Mouse (Mus musculus) forebrain, embryonic 15.5 days (tissue): ENCODE results near the gene Parvb. TPM values are rescaled to one million over a fixed set of nuclear protein-coding genes. Genes with fewer than 3 reads are reported as not detected.
A peak's percentile ranks its signal among the peaks of the same experiment; 100 is the strongest.

Source experiments
- ATAC-seq: fragments of 200-750 bp; cut with Nextera tagmentation; replicated peaks from 2 replicates; pipeline ENCODE4 v1.8.0; 2017; ENCODE audit warnings: mild to moderate bottlenecking, moderate TSS enrichment, moderate library complexity
- H3K27ac ChIP-seq: fragments of 300-500 bp; sonication (generic); replicated peaks from 2 replicates; pipeline ENCODE4 v1.5.1; 2015; ENCODE audit warnings: mild to moderate bottlenecking, inconsistent platforms
- H3K27me3 ChIP-seq: fragments of 300-500 bp; sonication (generic); 2 replicates; pipeline ENCODE4 v1.6.1; 2015; ENCODE audit warnings: inconsistent platforms
- H3K36me3 ChIP-seq: fragments of 300-500 bp; sonication (generic); 2 replicates; pipeline ENCODE4 v1.6.1; 2015; ENCODE audit warnings: mild to moderate bottlenecking, inconsistent platforms
- H3K4me1 ChIP-seq: fragments of 300-500 bp; sonication (generic); 2 replicates; pipeline ENCODE4 v1.6.1; 2015; ENCODE audit warnings: inconsistent platforms
- H3K4me2 ChIP-seq: fragments of 300-500 bp; sonication (generic); replicated peaks from 2 replicates; pipeline ENCODE4 v1.6.1; 2015; ENCODE audit warnings: mild to moderate bottlenecking, inconsistent platforms
- H3K4me3 ChIP-seq: fragments of 300-500 bp; sonication (generic); 2 replicates; pipeline ENCODE4 v1.5.1; 2015; ENCODE audit warnings: mild to moderate bottlenecking, inconsistent platforms
- H3K9ac ChIP-seq: fragments of 300-500 bp; sonication (generic); replicated peaks from 2 replicates; pipeline ENCODE4 v1.6.1; 2015; ENCODE audit warnings: mild to moderate bottlenecking, inconsistent platforms
- H3K9me3 ChIP-seq: fragments of 300-500 bp; sonication (generic); 2 replicates; pipeline ENCODE4 v1.6.1; 2016; ENCODE audit warnings: inconsistent platforms
- whole genome bisulfite sequencing: fragments of 180-500 bp; shearing (Covaris S2); methylation state at CpG from one replicate; pipeline ENCODE4 v1.1.7; 2015; ENCODE audit warnings: mixed read lengths; 5-methylcytosine and 5-hydroxymethylcytosine counted together
- polyA plus RNA-seq: library from polyadenylated mRNA; unstranded; fragments of >200 nt; fragmentation: Nextera tagmentation; extraction: Ambion mirVana; gene quantifications from 2 replicates; pipeline ENCODE4 v1.2.1, GENCODE M21; 2015

The Parvb gene
- polyA plus RNA-seq, 1 experiment from 2014 or later = 3.8 TPM

DNA sequence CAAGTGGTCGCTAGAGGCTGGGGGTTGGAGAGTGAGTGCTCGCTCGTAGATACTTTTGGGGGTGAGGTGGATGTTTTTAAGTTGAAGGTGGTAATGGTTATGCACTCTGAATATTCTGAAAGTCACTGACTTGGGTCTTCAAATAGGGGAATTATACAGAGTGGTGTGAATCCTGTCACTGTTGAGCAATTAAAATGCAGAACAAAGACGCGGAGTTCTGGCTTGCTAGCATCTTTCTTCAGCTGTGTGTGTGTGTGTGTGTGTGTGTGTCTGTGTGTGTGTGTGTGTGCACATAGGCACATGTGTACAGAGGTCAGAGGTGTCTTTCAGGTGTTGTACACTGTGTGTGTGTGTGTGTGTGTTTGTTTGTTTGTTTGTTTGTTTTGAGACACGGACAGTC, 14.4 kb downstream of the Parvb start:
- Histone ChIP-seq H3K4me2 (no peak overlapping the region), H3K4me3 (no peak overlapping the region), H3K36me3 (no peaks in the 10 kb centered on the region), H3K9ac (no peak overlapping the region), H3K4me1 (peaks cover 13% of the 10 kb centered on the region), H3K9me3 (no peaks in the 10 kb centered on the region), H3K27me3 (no peaks in the 10 kb centered on the region), H3K27ac (peak overlapping the region; percentile 74)
- ATAC-seq = no peak
- 83% methylated on average over 6 of the region's 6 CpGs for WGBS

DNA sequence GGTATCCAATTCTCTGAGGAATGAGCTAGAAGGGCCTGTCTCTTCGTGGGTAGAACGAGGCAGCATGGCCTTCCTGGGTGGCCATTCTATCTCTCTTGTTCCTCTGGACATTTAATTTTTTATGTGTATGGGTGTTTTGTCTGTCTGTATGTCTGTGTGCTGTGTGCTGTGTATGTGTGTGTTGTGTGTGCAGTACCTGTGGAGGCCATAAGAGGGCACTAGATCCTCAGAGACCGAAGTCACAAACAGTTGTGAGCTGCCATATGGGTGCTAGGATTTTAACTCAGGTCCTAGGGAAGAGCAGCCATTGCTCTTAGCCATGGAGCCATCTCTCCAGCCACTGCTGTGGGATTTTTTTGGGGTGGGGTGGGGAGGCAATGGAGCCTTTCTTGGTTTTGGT, 15.5 kb downstream of the Parvb start:
- Histone ChIP-seq H3K36me3 (no peaks in the 10 kb centered on the region), H3K27ac (no peak overlapping the region), H3K4me1 (peaks cover 13% of the 10 kb centered on the region), H3K4me2 (no peak overlapping the region), H3K9ac (no peak overlapping the region), H3K4me3 (no peak overlapping the region), H3K9me3 (no peaks in the 10 kb centered on the region), H3K27me3 (no peaks in the 10 kb centered on the region)
- ATAC-seq = no peak
- WGBS = 96% methylated on average over 3 of the region's 3 CpGs

DNA sequence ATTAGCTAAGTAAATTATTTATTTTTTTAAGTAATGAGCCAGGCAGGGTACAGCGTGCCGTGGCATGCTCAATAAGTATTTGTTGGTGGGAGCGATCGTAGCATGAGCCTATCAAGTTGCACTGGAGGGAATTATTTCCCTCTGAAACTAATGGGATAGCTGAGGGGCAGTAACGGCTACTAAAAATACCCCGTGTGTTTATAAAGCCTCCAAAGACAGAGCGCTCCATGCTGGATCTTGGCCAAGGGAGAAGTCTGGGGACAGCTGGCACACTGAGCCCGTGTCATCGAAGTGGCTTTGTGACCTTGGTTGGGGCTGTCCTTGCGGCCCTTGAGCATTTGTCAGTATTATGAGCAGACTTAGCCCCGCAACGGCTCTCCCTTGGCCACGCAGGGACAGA, 19.4 kb downstream of the Parvb start:
- no peak overlapping the region for H3K27ac ChIP-seq
- no peaks in the 10 kb centered on the region for H3K27me3 ChIP-seq
- no peaks in the 10 kb centered on the region for H3K9me3 ChIP-seq
- no peak for ATAC-seq
- H3K36me3 ChIP-seq = no peaks in the 10 kb centered on the region
- no peak overlapping the region for H3K4me2 ChIP-seq
- H3K4me1 ChIP-seq = peaks cover 12% of the 10 kb centered on the region; the same call in 1 of the 2 replicates
- no peak overlapping the region for H3K9ac ChIP-seq
- WGBS = 41% methylated on average over 13 of the region's 13 CpGs
- no peak overlapping the region for H3K4me3 ChIP-seq

DNA sequence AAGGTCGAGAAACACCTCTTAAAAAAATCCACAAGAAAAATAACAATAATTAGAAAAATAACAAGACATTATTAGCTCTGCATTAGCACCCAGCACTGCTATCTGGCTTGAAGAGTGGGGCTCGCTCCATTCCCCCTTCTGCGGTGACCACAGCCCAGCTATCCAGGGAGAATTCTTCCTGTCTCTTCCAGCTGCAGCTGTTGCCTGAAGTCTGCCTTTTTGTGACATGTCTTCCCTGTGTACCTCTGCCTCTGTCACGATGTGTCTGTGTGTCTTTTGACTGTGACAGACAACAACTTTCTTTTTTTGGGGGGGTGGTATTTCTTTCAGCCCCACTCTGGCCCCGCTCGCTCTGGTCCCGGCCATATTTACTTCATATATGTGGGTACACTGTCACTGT, 20.8 kb downstream of the Parvb start:
- WGBS = 94% methylated on average over 7 of the region's 7 CpGs

DNA sequence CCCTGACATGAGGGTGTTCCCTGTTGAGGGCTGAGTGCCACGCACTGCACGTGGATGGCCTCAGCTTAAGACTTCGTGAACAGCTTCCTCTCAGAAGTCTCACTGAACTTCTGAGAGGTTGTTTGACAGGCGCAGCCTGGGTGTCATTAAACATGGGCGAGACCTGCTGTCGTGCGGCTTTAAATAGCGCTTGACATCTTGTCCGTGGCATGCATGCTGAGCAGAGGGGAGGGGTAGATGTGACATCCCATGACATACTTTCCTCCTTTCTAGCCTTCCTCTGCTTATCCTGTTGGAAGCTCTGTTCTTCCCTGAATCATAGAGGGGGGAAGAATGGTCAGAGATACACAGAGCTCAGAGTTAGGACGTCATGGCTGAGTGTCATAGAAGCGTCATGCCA, 21.9 kb downstream of the Parvb start:
- no peaks in the 10 kb centered on the region for H3K27me3 ChIP-seq
- peaks cover 20% of the 10 kb centered on the region for H3K4me1 ChIP-seq
- H3K4me3 ChIP-seq = no peak overlapping the region
- no peak overlapping the region for H3K27ac ChIP-seq
- H3K4me2 ChIP-seq = no peak overlapping the region
- no peak overlapping the region for H3K9ac ChIP-seq
- WGBS = 65% methylated on average over 11 of the region's 11 CpGs
- no peaks in the 10 kb centered on the region for H3K36me3 ChIP-seq
- ATAC-seq = no peak
- no peaks in the 10 kb centered on the region for H3K9me3 ChIP-seq

More for the DNA sequence above, 20.8 kb downstream of the Parvb start:
- peaks cover 20% of the 10 kb centered on the region for H3K4me1 ChIP-seq
- no peak for ATAC-seq
- H3K36me3 ChIP-seq = no peaks in the 10 kb centered on the region
- H3K4me2 ChIP-seq = no peak overlapping the region
- no peaks in the 10 kb centered on the region for H3K9me3 ChIP-seq
- no peak overlapping the region for H3K4me3 ChIP-seq
- H3K27ac ChIP-seq = no peak overlapping the region
- H3K27me3 ChIP-seq = no peaks in the 10 kb centered on the region
- no peak overlapping the region for H3K9ac ChIP-seq

DNA sequence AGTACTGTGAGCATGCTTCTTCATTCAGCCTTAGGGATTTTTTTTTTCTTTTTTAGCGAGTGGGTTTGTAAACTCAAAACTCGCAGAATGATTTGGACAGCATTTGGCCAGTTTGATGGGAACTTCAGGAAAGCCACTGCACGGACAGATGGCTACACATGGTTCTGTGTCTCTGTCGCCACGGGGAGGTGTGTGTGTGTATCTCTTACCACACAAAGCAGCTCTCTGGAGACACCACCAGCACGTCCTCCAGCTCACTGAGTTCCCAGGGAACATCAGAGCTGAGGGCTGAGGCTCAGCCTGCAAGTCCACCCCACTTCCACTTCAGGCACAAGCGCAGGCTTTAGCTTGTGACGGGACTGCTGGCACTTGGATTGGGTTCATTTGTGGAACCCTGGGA, 22.5 kb downstream of the Parvb start:
- no peak overlapping the region for H3K4me3 ChIP-seq
- ATAC-seq = no peak
- 74% methylated on average over 8 of the region's 8 CpGs for WGBS
- H3K27me3 ChIP-seq = no peaks in the 10 kb centered on the region
- no peak overlapping the region for H3K9ac ChIP-seq
- no peak overlapping the region for H3K27ac ChIP-seq
- H3K4me2 ChIP-seq = no peak overlapping the region
- peaks cover 20% of the 10 kb centered on the region for H3K4me1 ChIP-seq
- no peaks in the 10 kb centered on the region for H3K36me3 ChIP-seq
- no peaks in the 10 kb centered on the region for H3K9me3 ChIP-seq

DNA sequence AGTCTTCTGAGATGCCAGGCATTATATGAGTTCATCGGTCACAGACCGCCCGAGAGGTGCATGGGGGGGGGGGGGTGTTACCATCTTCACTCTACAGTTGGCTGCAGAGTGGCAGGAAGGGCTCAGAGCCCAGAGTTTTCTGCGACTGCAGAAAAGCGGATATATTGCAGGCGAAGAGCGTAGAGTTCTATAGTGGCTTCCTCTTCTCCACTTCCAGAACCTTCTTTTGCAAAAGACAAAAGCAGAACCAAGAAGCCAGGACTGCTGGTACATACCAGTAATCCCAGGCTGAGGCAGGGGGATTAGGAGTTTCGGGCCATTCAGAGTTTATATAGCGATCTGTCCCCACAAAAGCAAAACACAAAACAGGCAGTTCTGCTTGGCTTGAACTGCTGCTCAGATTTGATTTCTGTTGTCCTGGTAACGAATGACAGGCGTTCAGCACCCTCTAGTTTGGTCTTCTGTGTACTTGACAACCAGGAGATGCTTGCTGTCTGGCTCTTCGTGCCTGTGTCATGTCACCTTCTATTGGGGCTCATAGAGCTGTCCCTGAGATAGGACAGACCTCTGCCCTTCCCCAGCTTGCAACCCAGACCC, 24.5 kb downstream of the Parvb start:
- no peak overlapping the region for H3K9ac ChIP-seq
- H3K27ac ChIP-seq = no peak overlapping the region
- no peaks in the 10 kb centered on the region for H3K27me3 ChIP-seq
- H3K4me2 ChIP-seq = no peak overlapping the region
- H3K4me3 ChIP-seq = no peak overlapping the region
- H3K9me3 ChIP-seq = no peaks in the 10 kb centered on the region
- no peak for ATAC-seq
- WGBS = 55% methylated on average over 12 of the region's 12 CpGs
- H3K4me1 ChIP-seq = peaks cover 30% of the 10 kb centered on the region
- no peaks in the 10 kb centered on the region for H3K36me3 ChIP-seq

DNA sequence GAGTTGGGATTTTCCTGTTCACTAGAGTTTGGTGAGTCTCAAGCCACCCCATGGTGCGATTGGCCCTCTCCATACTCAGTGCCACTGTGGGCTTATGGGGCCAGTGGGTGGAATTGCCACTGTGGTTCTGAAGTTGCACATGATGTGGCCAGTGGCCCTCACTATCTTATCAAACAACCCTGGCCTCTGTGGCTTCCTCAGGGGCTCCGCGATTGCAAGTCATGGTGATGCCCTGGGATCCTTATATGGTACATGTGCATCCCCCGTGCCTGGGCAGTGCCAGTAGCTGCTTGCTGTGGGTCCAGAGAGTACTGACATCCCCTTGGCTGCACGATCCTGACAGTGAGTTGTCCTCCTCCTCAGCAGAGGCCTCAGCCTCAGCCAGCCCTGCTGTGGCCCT, 25.0 kb downstream of the Parvb start:
- H3K9ac ChIP-seq = no peak overlapping the region
- WGBS = 93% methylated on average over 5 of the region's 5 CpGs
- no peaks in the 10 kb centered on the region for H3K27me3 ChIP-seq
- no peak overlapping the region for H3K27ac ChIP-seq
- peaks cover 30% of the 10 kb centered on the region for H3K4me1 ChIP-seq
- H3K9me3 ChIP-seq = no peaks in the 10 kb centered on the region
- no peak overlapping the region for H3K4me3 ChIP-seq
- H3K4me2 ChIP-seq = no peak overlapping the region
- ATAC-seq = no peak
- no peaks in the 10 kb centered on the region for H3K36me3 ChIP-seq

DNA sequence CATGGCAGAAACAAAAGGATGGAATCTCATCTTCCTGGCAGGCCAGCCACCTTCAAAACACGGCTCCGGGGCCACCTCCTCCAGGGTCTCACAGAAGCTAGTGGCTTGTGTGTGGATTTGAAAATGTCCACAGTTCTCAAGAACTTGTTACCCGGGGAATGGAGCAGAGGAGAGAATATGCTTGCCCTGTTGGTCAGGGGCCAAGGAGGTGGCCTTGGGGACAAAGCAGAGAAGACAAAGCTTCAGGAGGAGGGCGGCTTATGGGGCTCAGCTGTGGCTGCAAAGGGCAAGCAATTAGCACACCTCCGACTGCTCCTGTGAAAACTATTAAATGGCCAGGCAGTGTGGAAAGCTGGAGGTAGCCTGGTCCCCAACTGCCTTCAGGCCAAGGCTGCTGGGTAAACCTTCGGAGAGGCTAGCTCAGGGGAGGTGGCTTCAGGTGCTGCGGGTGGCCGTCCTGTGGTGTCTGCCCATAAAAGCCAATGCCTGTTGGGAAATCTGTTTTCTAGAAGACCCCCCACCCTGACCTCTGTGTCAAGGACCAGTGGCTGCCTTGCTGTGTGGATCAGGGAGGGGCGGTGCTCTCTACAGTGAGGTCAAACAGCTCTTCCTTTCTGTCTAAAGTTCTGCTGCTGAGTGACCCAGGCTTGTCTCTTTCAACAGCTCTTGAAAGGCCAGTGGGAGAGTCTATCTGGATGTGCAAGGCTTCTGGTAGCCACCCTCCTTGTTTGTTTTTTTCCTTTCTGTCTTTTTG, 26.9 kb downstream of the Parvb start:
- H3K27ac ChIP-seq = no peak overlapping the region

DNA sequence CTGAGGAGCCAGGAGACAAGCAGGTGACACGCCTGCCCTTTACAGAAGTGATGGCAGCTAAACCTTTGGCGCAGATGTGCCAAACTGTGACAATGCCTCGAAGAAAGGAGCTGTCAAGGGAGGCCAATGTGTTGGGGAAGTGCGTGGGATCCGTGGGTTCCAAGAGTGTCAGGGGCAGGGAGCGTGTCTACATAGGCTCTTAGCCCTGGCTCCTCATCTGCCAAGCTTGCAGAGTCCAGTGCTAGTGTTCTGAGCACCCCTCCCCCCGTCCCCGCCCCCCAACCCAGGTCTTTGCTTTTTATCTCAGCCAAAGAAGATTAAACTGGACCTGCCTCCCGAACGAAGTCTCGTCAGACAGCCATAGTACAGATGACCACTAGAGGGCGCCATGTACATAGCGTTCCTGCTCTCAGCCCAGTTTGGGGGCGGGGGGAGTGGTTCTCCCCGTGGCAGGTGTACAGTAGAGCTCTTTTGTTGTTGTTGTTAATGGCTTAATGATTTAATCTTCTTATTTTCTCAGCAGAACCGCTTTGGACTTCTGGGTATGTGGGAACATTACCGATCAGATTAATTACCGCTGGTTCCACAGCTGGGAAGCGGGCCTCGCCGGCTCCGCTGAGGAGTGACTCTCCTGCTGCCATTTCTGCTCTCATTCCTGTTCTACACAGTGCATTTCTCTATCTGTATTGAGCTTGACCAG, 28.4 kb downstream of the Parvb start:
- Histone ChIP-seq H3K4me1 (peaks cover 27% of the 10 kb centered on the region), H3K4me2 (peak overlapping the region; percentile 38), H3K9ac (peak overlapping the region; percentile 17; the same call in 1 of the 2 replicates), H3K36me3 (no peaks in the 10 kb centered on the region), H3K9me3 (no peaks in the 10 kb centered on the region), H3K27me3 (no peaks in the 10 kb centered on the region), H3K4me3 (peak overlapping the region; percentile 25), H3K27ac (peak overlapping the region; percentile 77)
- peak; percentile 72 for ATAC-seq
- 14% methylated on average over 22 of the region's 22 CpGs for WGBS

More for the DNA sequence above, 26.9 kb downstream of the Parvb start:
- Histone ChIP-seq H3K27me3 (no peaks in the 10 kb centered on the region), H3K9me3 (no peaks in the 10 kb centered on the region), H3K36me3 (no peaks in the 10 kb centered on the region), H3K9ac (no peak overlapping the region), H3K4me3 (no peak overlapping the region), H3K4me2 (no peak overlapping the region), H3K4me1 (peaks cover 27% of the 10 kb centered on the region)
- 43% methylated on average over 9 of the region's 9 CpGs for WGBS
- ATAC-seq = no peak

DNA sequence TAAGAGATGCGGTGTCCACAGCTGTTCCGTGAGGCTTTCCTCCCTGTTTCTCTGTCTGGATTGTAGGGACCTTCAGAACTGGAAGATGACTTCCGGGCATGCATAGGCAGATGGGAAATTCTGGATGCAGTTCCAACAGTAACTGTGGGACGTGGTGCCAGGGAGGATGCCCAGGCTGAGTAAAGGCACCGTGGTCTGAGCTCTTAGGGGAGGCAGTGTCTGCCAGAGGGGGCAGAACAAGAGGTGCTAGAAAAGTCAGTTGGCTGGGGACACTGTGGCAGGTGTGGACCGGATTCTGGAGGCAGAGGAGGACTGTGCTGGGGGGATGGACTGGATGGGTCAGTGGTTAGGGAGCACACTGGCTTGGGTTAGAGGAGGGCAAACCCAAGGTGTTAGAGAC, 30.8 kb downstream of the Parvb start:
- Histone ChIP-seq H3K27me3 (no peaks in the 10 kb centered on the region), H3K9me3 (no peaks in the 10 kb centered on the region), H3K4me3 (no peak overlapping the region), H3K9ac (no peak overlapping the region), H3K36me3 (no peaks in the 10 kb centered on the region), H3K4me2 (no peak overlapping the region), H3K27ac (no peak overlapping the region), H3K4me1 (peaks cover 24% of the 10 kb centered on the region)
- WGBS = 83% methylated on average over 6 of the region's 6 CpGs
- no peak for ATAC-seq

DNA sequence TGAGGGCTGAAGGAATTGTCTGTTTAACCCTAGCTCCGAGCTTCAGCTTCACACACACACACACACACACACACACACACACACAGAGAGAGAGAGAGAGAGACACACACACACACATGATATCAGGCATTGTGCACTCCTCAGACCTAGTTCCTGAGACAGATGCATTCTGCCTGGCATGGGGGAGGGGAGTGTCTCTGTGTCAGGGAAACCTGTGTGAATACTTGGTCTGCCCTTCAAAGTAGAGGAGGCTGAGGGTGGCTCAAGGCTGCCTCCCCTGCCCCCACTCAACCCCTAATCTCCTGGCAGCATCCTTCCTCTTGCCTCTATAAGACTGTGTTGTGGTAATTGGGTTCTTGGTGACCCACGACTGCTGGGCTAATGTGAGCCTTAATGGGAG, 31.7 kb downstream of the Parvb start:
- Histone ChIP-seq H3K9ac (no peak overlapping the region), H3K4me1 (peaks cover 24% of the 10 kb centered on the region), H3K27me3 (no peaks in the 10 kb centered on the region), H3K36me3 (no peaks in the 10 kb centered on the region), H3K9me3 (no peaks in the 10 kb centered on the region), H3K4me2 (no peak overlapping the region), H3K27ac (no peak overlapping the region), H3K4me3 (no peak overlapping the region)
- no peak for ATAC-seq
- 32% methylated on average over 2 of the region's 2 CpGs for WGBS
